Mouse (Mus musculus): ENCODE measurements at regions not wholly inside any gene's neighbourhood (a gene's known extent, or its start where the extent isn't known, plus 50 kb on each side); places are given as distances from the start of the nearest gene placed in this dataset.

- Histone ChIP-seq H3K4me1 (replicated peaks; ENCODE audit: control insufficient read depth, insufficient read depth, low read length) (no peaks in the 10 kb centered on the region), H3K27me3 (ENCODE audit: control insufficient read depth, insufficient read depth, low read length) (no peaks in the 10 kb centered on the region), H3K4me3 (ENCODE audit: control insufficient read depth, insufficient read depth, low read length) (no peak overlapping the region), H3K36me3 (ENCODE audit: control insufficient read depth, insufficient read depth, low read length) (no peaks in the 10 kb centered on the region), H3K27ac (ENCODE audit: control insufficient read depth, insufficient read depth, low read length) (no peak overlapping the region)
- no peak for DNase-seq
- TF ChIP-seq CTCF (IDR thresholded peaks at IDR 0.05; ENCODE audit: borderline replicate concordance, control insufficient read depth, extremely low read depth, insufficient read depth, low read length, poor library complexity) (no peak), POLR2A (IDR thresholded peaks at IDR 0.05; ENCODE audit: control insufficient read depth, extremely low read depth, insufficient read depth, low read length, poor library complexity) (no peak)
- 89% methylated on average over 5 of the region's 5 CpGs for WGBS
Measured at GRCm38 (mm10) chr12:35200110-35200509, 153.1 kb downstream of the Snx13 start.

All from thymus, adult 2 months (tissue).